Mouse (Mus musculus) lung, embryonic 14.5 days (tissue): ENCODE measurements around the gene Hspb3. TPM values are rescaled to one million over a fixed set of nuclear protein-coding genes. Genes with fewer than 3 reads are reported as not detected.

ENCODE experiments used
- ATAC-seq: fragments of 200-750 bp; cut with Nextera tagmentation; 2 replicates; pipeline ENCODE4 v1.8.0; 2017; ENCODE audit warnings: mild to moderate bottlenecking, moderate TSS enrichment, moderate library complexity; ENCODE audit not compliant: insufficient read depth
- DNase-seq: peaks from one replicate; pipeline ENCODE4 v3.0.0-alpha.2; 2015
- H3K27ac ChIP-seq: fragments of 300-500 bp; sonication (generic); 2 replicates; pipeline ENCODE4 v1.5.1; 2014; ENCODE audit warnings: low read depth, mild to moderate bottlenecking, moderate library complexity
- H3K27me3 ChIP-seq: fragments of 300-500 bp; sonication (generic); 2 replicates; pipeline ENCODE4 v1.6.1; 2014; ENCODE audit warnings: low read length, control low read depth; ENCODE audit not compliant: insufficient read depth
- H3K36me3 ChIP-seq: fragments of 300-500 bp; sonication (generic); 2 replicates; pipeline ENCODE4 v1.6.1; 2014; ENCODE audit warnings: control low read depth; ENCODE audit not compliant: insufficient read depth
- H3K4me1 ChIP-seq: fragments of 300-500 bp; sonication (generic); 2 replicates; pipeline ENCODE4 v1.6.1; 2014; ENCODE audit warnings: antibody characterized with exemption, control low read depth; ENCODE audit not compliant: insufficient read depth
- H3K4me2 ChIP-seq: fragments of 300-500 bp; sonication (generic); 2 replicates; pipeline ENCODE4 v1.6.1; 2014; ENCODE audit warnings: mild to moderate bottlenecking
- H3K4me3 ChIP-seq: fragments of 300-500 bp; sonication (generic); 2 replicates; pipeline ENCODE4 v1.5.1; 2014; ENCODE audit warnings: low read depth, low read length
- H3K9ac ChIP-seq: fragments of 300-500 bp; sonication (generic); 2 replicates; pipeline ENCODE4 v1.6.1; 2014
- H3K9me3 ChIP-seq: fragments of 300-500 bp; sonication (generic); 2 replicates; pipeline ENCODE4 v1.6.1; 2016; ENCODE audit warnings: low read depth, low read length, control low read depth
- CTCF ChIP-seq: IDR thresholded peaks from 2 replicates; pipeline ENCODE4 v1.5.1; 2016; ENCODE audit warnings: antibody characterized with exemption, low read depth
- WGBS: fragments of 180-500 bp; shearing (Covaris S2); extraction: QIAGEN DNeasy Blood & Tissue Kit; methylation state at CpG from one replicate; pipeline ENCODE4 v1.1.7; 2014; 5-methylcytosine and 5-hydroxymethylcytosine counted together
- polyA plus RNA-seq: library from polyadenylated mRNA; unstranded; fragments of >200 nt; fragmentation: Nextera tagmentation; extraction: Ambion mirVana; gene quantifications from 2 replicates; pipeline ENCODE4 v1.2.1, GENCODE M21; 2014

Hspb3 gene
- polyA plus RNA-seq, 1 experiment from 2014 or later = not detected

DNA sequence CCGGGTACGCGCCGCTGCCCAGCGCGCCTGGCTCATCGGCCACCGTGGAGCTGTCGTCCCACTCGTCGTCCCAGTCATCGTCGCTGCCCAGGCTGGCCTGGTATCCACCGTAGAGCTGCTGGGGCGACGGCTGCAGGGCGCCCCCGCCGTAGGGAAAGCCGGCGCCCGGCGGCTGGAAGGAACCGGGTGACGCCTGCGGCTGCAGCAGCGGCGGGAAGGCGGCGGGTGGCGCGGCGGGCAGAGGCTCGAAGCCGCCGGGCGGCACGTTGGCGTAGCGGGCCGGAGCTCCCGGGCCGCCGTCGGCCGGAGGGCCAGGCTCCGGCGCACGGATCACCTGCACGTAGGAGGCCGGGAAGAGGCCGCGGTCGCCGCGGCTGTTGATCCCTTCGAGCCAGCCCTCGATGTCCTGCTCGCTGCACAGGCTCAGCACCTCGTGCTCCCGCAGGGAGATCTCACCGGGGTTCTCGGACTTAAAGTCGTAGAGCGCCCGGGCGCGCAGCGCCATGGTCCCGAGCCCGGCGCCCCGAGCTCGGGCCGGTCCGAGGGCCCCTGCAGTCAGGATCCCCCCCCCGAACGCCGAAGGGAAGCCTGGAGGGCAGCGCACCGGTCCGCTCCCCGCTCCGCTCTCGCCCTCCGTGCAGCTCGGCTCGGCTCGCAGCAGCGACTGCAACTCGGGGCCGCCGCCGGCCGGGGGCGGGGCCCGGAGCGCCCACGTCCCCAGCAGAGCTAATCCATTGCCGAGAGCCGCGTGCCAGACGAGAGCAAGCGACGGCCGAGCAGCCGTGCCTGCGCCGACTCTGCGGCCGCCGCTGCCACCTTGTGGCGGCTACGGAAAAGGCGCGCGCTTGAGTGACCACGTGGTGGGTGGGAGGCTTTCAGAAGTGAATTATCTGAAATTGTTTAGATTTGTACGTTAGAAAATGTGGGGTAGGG is 45.3 kb downstream of the Hspb3 start, which contains the start of gene Snx18:
Gene Snx18 (minus strand): TSS at position 674 of the 933 bp plus-strand sequence.
- Histone ChIP-seq H3K27ac (peak within 1 kb of the TSS; percentile 88), H3K4me1 (peaks cover 33% of the 10 kb centered on the region), H3K27me3 (no peaks in the 10 kb centered on the region), H3K9ac (peak within 1 kb of the TSS; percentile 91), H3K9me3 (no peaks in the 10 kb centered on the region), H3K4me2 (peak within 1 kb of the TSS; percentile 94), H3K36me3 (0 out of 2 replicates have a peak, but pooled peaks cover 6% of the 10 kb centered on the region), H3K4me3 (peak within 1 kb of the TSS; percentile 81)
- DNase-seq = peak; percentile 98
- peak; percentile 90 for TF ChIP-seq CTCF
- ATAC-seq = peak; percentile 91
- under 1% methylated on average over 119 of the region's 119 CpGs for WGBS

DNA sequence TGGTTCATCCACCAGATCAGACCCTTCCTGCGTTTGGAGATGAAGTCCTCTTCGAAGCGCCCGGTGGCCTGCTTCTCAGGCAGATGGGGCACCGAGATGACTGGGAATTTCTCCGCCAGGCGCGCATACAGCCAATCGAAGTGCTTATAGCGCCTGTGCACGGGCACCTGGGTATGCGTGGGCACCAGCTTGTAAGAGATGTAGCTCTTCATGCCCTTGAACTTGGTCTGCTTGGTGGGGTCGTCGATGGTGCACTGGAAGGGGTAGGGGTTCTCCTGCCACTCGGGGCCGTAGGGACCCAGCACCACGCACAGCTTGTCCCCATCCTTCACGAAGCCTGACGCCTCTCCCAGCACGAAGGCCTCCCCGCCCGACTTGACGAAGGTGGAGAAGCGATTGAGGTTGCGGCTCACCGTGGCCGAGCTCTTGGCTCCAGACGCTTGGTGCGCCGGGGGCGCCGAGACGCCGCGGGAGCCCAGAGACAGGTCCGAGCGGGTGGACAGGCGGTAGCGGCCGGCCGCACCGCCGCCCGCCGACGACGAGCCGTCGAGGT is 46.1 kb downstream of the Hspb3 start:
- ATAC-seq (no peak), DNase-seq (peak; percentile 42)
- Histone ChIP-seq H3K4me1 (peaks cover 40% of the 10 kb centered on the region), H3K4me3 (peak overlapping the region; percentile 81), H3K9me3 (no peaks in the 10 kb centered on the region), H3K27me3 (no peaks in the 10 kb centered on the region), H3K27ac (peak overlapping the region; percentile 88), H3K9ac (peak overlapping the region; percentile 91), H3K4me2 (peak overlapping the region; percentile 94), H3K36me3 (0 out of 2 replicates have a peak, but pooled peaks cover 6% of the 10 kb centered on the region)
- WGBS = 7% methylated on average over 41 of the region's 49 CpGs
- TF ChIP-seq CTCF = no peak

DNA sequence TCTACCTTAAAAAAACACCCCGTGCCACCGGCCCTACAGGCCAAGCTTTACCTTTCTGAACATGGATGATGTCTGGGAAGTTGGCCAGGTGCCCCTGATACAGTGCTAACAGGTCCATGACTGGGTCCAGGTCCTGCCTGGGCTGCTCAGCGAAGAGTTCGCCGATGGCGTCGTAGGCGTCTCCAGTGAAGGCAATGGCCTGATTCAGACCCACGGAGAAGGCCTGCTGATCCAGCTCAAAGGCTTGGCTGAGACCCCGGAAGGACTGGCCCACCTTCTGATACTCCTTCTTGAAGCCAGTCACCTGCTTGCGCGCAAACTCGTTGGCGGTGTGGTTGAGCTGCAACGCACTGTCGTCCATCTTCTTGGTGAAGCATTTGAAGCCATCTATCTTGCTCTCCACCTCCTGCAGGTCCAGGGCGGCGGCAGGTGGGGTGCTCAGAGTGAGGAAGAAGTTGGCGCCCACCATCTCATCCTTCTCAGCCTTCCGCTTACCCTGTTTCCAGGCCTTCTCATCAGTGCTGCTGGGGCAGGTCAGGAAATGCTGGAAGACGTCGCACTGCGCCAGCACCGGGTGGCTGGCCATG is 46.6 kb downstream of the Hspb3 start:
- WGBS = 50% methylated on average over 24 of the region's 24 CpGs
- Histone ChIP-seq H3K27me3 (no peaks in the 10 kb centered on the region), H3K9ac (peak overlapping the region; percentile 91), H3K27ac (no peak overlapping the region), H3K4me3 (peak overlapping the region; percentile 81), H3K4me1 (peaks cover 43% of the 10 kb centered on the region), H3K4me2 (peak overlapping the region; percentile 94), H3K36me3 (0 out of 2 replicates have a peak, but pooled peaks cover 9% of the 10 kb centered on the region), H3K9me3 (no peaks in the 10 kb centered on the region)
- ATAC-seq (no peak), DNase-seq (no peak)
- no peak for TF ChIP-seq CTCF

DNA sequence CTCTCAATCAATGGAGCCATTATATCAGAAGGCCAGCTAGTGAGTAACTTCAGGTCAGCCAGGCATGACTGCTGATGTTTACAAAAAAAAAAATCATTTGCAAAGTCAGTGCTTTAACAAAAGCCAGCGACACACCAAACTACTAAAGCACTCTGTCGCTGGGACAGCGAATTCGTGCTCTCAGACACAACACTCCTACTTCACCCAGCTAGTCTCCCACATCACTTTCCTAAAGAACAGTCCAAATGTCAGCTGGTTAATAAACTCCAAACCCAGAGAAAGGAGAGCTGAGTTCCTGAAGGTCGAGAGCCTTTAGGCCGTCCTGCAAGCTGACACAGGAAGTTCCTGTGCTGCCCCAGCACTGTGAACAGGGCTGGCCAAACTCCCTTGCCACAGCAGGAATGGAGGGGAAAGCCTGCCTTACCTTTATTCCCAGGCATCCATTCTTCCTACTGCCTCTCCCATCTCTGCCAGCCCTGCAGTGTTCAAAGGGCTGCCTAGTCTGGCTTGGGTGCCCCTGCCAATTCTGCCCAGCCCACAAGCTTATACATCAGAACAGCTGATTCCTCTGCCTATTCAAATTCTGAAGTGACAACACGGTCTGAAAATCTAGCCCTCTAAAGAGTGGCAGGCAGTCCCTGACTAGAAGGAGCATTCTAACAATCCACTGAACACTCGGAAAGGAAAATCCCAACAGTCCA is 47.4 kb downstream of the Hspb3 start:
- no peaks in the 10 kb centered on the region for H3K9me3 ChIP-seq
- peak overlapping the region; percentile 65; the same call in 1 of the 2 replicates for H3K27ac ChIP-seq
- H3K27me3 ChIP-seq = no peaks in the 10 kb centered on the region
- peak overlapping the region; percentile 91 for H3K9ac ChIP-seq
- ATAC-seq = no peak
- peak; percentile 48 for DNase-seq
- WGBS = 9% methylated on average over 8 of the region's 8 CpGs
- no peak for TF ChIP-seq CTCF
- H3K4me2 ChIP-seq = peak overlapping the region; percentile 94
- peak overlapping the region; percentile 81 for H3K4me3 ChIP-seq
- H3K4me1 ChIP-seq = peaks cover 45% of the 10 kb centered on the region
- H3K36me3 ChIP-seq = 0 out of 2 replicates have a peak, but pooled peaks cover 9% of the 10 kb centered on the region

DNA sequence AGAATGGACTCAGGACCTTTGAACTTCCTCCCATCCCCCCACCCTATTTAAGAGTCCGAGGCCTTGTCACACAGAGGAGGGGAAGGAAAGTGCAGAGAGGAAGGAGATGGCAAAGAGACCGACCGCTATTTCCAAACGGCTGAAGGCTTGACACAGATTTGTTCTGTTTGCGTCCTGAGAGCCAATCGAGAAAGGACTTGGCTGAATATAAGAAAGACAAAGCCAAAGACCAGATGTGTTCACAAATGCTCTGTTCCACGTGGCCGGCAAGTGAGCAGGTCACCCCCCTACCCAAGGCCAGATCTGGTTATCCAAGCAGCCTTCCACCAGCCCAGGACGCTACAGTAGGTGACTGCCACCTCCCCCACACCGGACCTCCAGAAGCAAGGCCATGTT is 47.9 kb downstream of the Hspb3 start:
- peak overlapping the region; percentile 94 for H3K4me2 ChIP-seq
- peak; percentile 59 for DNase-seq
- no peak for ATAC-seq
- peaks cover 51% of the 10 kb centered on the region for H3K4me1 ChIP-seq
- no peaks in the 10 kb centered on the region for H3K27me3 ChIP-seq
- peak overlapping the region; percentile 81 for H3K4me3 ChIP-seq
- H3K9me3 ChIP-seq = no peaks in the 10 kb centered on the region
- peak overlapping the region; percentile 91 for H3K9ac ChIP-seq
- no peak for TF ChIP-seq CTCF
- 0 out of 2 replicates have a peak, but pooled peaks cover 9% of the 10 kb centered on the region for H3K36me3 ChIP-seq
- WGBS = 0% methylated on average over 10 of the region's 10 CpGs
- peak overlapping the region; percentile 65; the same call in 1 of the 2 replicates for H3K27ac ChIP-seq
